Mouse (Mus musculus) hindbrain, embryonic 12.5 days (tissue): ENCODE data around the gene Cbr2. TPM values are rescaled to one million over a fixed set of nuclear protein-coding genes. Genes with fewer than 3 reads are reported as not detected.
A peak's percentile ranks its signal among the peaks of the same experiment; 100 is the strongest.
"Not testable (repeated sequence)": the region's sequence is repeated elsewhere in the genome, so short reads cannot be mapped to it uniquely, and the experiment has no call there.

Experiments
- ATAC-seq: fragments of 200-750 bp; cut with Nextera tagmentation; 2 replicates; pipeline ENCODE4 v1.8.0; 2017; ENCODE audit warnings: moderate TSS enrichment; ENCODE audit not compliant: low FRiP score
- H3K27ac ChIP-seq: fragments of 300-500 bp; sonication (generic); 2 replicates; pipeline ENCODE4 v1.5.1; 2016; ENCODE audit warnings: mild to moderate bottlenecking
- H3K27me3 ChIP-seq: fragments of 300-500 bp; sonication (generic); 2 replicates; pipeline ENCODE4 v1.6.1; 2016; ENCODE audit warnings: mild to moderate bottlenecking
- H3K36me3 ChIP-seq: fragments of 300-500 bp; sonication (generic); 2 replicates; pipeline ENCODE4 v1.6.1; 2016; ENCODE audit warnings: mild to moderate bottlenecking
- H3K4me1 ChIP-seq: fragments of 300-500 bp; sonication (generic); 2 replicates; pipeline ENCODE4 v1.6.1; 2016
- H3K4me2 ChIP-seq: fragments of 300-500 bp; sonication (generic); replicated peaks from 2 replicates; pipeline ENCODE4 v1.6.1; 2016; ENCODE audit warnings: mild to moderate bottlenecking
- H3K4me3 ChIP-seq: fragments of 300-500 bp; sonication (generic); 2 replicates; pipeline ENCODE4 v1.5.1; 2016; ENCODE audit warnings: mild to moderate bottlenecking
- H3K9ac ChIP-seq: fragments of 300-500 bp; sonication (generic); 2 replicates; pipeline ENCODE4 v1.6.1; 2016; ENCODE audit warnings: mild to moderate bottlenecking, moderate library complexity
- H3K9me3 ChIP-seq: fragments of 300-500 bp; sonication (generic); replicated peaks from 2 replicates; pipeline ENCODE4 v1.6.1; 2016; ENCODE audit warnings: mild to moderate bottlenecking
- WGBS: fragments of 180-500 bp; shearing (Covaris S2); methylation state at CpG from one replicate; pipeline ENCODE4 v1.1.7; 2016; 5-methylcytosine and 5-hydroxymethylcytosine counted together
- polyA plus RNA-seq: library from polyadenylated mRNA; unstranded; fragments of >200 nt; fragmentation: Nextera tagmentation; extraction: Ambion mirVana; gene quantifications from 2 replicates; pipeline ENCODE4 v1.2.1, GENCODE M21; 2016

The Cbr2 gene
- polyA plus RNA-seq = 1.6 and 2.6 TPM in 2 replicates

GRCm38 (mm10) chr11:120731858-120732680 lies at the start of gene Cbr2:
Gene Cbr2 (minus strand): TSS chr11:120732114.
- no peak for ATAC-seq
- no peaks in the 10 kb centered on the region for H3K36me3 ChIP-seq
- WGBS = 78% methylated on average over 12 of the region's 12 CpGs
- H3K4me2 ChIP-seq = no peak within 1 kb of the TSS
- H3K27ac ChIP-seq = no peak within 1 kb of the TSS
- H3K4me1 ChIP-seq = peaks cover 5% of the 10 kb centered on the region; the same call in 1 of the 2 replicates
- H3K27me3 ChIP-seq = peaks cover 27% of the 10 kb centered on the region
- H3K9me3 ChIP-seq = no peaks in the 10 kb centered on the region
- H3K9ac ChIP-seq = no peak within 1 kb of the TSS
- H3K4me3 ChIP-seq = no peak within 1 kb of the TSS

GRCm38 (mm10) chr11:120781361-120781760 lies 49.4 kb upstream of the Cbr2 start:
- not testable (repeated sequence) for H3K27me3 ChIP-seq, H3K9ac ChIP-seq, H3K27ac ChIP-seq, H3K4me3 ChIP-seq, ATAC-seq, H3K4me2 ChIP-seq, H3K9me3 ChIP-seq
- WGBS = 100% methylated on average over 6 of the region's 6 CpGs
- Histone ChIP-seq H3K4me1 (peaks cover 25% of the 10 kb centered on the region), H3K36me3 (peaks cover 28% of the 10 kb centered on the region)

- no peaks in the 10 kb centered on the region; the same call in 1 of the 2 replicates for H3K27me3 ChIP-seq
- 83% methylated on average over 1 of the region's 1 CpGs for WGBS
- H3K36me3 ChIP-seq = peaks cover 21% of the 10 kb centered on the region; the same call in 1 of the 2 replicates
- no peak overlapping the region for H3K4me3 ChIP-seq
- H3K4me1 ChIP-seq = peaks cover 22% of the 10 kb centered on the region
- H3K9ac ChIP-seq = no peak overlapping the region
- no peaks in the 10 kb centered on the region for H3K9me3 ChIP-seq
- no peak for ATAC-seq
- H3K4me2 ChIP-seq = no peak overlapping the region
- H3K27ac ChIP-seq = no peak overlapping the region
Observed at GRCm38 (mm10) chr11:120779876-120780275, 48.0 kb upstream of the Cbr2 start.

DNA sequence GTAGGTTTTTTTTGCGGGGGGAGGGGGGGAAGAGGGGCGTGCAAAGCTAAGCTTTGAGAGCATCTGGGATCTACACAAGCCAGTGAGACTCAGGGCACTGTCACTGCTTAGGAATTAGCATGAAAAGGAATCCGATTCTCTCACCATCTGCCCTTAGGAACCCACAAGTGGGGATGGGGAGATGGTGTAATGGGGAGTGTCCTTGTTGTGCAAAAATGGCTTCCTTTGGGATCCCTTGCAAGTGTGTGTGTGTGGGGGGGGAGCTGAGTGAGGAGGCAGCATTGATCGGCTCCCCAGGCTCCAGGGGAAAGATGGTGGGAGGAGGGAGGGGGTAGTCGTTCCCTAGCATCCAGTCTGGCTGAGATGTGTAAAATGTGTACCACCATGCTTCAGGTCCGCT lies 45.2 kb upstream of the Cbr2 start:
- WGBS = 30% methylated on average over 6 of the region's 6 CpGs
- H3K27me3 ChIP-seq = no peaks in the 10 kb centered on the region

DNA sequence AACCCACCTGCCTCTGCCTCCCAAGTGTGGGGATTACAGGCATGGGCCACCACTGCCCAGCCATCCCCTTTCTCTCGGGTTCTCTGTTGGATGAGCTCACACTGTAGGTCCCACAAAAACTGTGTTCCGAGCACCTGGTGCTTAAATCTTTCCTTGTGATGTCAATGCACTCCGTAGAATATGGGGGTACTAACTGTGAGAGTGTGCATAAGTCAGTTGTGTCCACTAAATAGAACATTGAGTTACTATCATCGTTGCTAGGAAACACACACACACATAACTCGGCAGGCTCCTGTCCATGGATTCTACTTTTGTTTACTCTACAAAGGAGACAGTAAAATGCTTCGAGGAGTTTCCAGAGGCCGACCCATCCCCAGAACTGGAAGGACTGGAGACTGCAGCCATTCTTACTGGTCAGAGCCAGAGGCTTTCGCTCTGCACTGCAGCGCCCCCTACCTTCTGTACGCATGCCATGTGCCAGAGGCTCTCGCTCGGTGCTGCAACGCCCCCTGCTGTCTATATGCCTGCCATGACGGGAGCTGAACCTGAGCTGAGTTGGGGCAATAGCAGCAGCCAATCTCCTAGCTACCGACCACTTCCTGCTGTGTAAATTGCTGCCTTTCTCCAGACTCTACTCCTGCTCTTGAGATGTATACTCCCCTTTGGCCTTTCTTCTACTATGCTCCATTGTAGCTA lies 44.0 kb upstream of the Cbr2 start:
- 27% methylated on average over 15 of the region's 15 CpGs for WGBS
- peak; percentile 71 for ATAC-seq
- no peaks in the 10 kb centered on the region for H3K9me3 ChIP-seq
- peaks cover 10% of the 10 kb centered on the region for H3K4me1 ChIP-seq
- H3K27ac ChIP-seq = no peak overlapping the region
- no peaks in the 10 kb centered on the region for H3K27me3 ChIP-seq
- H3K4me2 ChIP-seq = no peak overlapping the region
- no peak overlapping the region for H3K4me3 ChIP-seq
- H3K36me3 ChIP-seq = peaks cover 16% of the 10 kb centered on the region; the same call in 1 of the 2 replicates
- H3K9ac ChIP-seq = no peak overlapping the region

More for the DNA sequence above, 45.2 kb upstream of the Cbr2 start:
- Histone ChIP-seq H3K36me3 (peaks cover 21% of the 10 kb centered on the region; the same call in 1 of the 2 replicates), H3K4me2 (no peak overlapping the region), H3K27ac (no peak overlapping the region), H3K4me3 (no peak overlapping the region), H3K4me1 (peaks cover 10% of the 10 kb centered on the region), H3K9ac (no peak overlapping the region), H3K9me3 (no peaks in the 10 kb centered on the region)
- ATAC-seq = no peak

DNA sequence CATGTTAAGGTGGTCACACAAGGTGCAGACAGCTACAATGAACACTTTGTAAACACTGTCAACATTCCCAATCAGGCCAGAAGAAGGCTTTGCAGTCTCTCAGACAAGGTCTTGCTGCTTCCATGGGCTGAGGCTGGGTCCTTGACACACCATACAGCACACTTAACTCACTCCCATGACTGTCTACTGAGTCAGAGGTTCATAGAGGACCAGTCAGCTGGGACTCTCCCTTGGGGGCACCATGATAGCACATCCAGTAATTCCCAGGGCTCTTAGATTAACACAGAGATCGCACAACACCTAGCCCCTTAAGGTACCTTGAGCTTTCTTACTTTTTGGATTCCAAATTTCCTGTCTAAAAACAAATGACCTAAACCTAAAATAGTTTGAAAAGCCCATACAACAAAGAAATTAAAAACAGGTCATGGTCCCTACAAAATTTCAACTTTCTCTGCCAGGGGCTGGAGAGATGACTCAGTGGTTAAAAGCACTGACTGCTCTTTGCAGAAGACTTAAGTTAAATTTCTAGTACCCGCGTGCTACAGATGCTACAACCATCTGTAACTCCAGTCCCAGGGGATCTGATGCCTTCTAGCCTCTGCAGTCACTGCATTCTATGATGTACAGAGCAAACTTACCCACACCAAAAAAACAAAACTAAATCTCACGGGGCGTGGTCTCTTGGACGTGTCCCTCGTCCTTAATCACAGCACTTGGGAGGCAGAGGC lies 41.7 kb upstream of the Cbr2 start:
- Histone ChIP-seq H3K27me3 (no peaks in the 10 kb centered on the region), H3K4me2 (no peak overlapping the region), H3K4me3 (no peak overlapping the region), H3K4me1 (peaks cover 10% of the 10 kb centered on the region), H3K27ac (no peak overlapping the region), H3K36me3 (no peaks in the 10 kb centered on the region), H3K9ac (no peak overlapping the region), H3K9me3 (no peaks in the 10 kb centered on the region)
- WGBS = 86% methylated on average over 7 of the region's 7 CpGs
- no peak for ATAC-seq

DNA sequence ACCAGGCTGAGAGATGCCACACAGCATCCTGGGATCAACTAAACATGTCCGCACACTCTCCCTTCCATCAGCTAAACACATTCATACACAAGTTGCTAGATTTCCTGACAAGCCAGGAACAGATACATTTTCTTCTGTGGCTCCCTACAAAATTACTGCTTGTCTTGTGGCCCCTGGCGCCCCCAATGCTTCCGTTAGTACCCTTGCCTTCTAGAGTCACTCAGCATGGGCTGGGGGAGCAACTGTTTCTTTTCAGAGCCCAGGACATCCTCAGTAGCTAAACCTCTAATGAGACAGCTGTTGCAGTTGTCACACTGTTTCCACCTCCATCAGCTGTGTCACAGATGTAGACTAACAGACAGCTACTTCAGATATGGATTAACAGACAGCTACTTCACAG lies 40.8 kb upstream of the Cbr2 start:
- no peaks in the 10 kb centered on the region for H3K27me3 ChIP-seq
- no peak overlapping the region for H3K9ac ChIP-seq

DNA sequence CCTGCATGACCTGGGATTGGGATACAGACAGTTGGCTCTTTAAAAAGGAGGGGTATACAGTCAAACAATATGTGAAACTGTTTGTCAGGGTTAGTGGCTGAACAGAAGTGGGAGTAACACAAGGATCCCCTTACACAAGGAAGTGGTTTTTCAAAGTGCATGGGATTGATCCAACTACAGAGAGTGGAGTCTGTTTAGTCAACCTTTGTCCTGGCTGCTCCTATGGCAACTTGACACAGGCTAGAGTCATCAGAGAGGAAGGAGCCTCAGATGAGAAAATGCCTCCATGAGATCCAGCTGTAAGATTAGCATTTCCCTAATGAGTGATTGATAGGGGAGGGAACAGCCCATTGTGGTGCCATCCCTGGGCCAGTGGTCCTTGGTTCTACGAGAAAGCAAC lies 36.3 kb upstream of the Cbr2 start:
- H3K27ac ChIP-seq = no peak overlapping the region
- peaks cover 4% of the 10 kb centered on the region for H3K27me3 ChIP-seq
- no peaks in the 10 kb centered on the region for H3K36me3 ChIP-seq
- no peaks in the 10 kb centered on the region for H3K9me3 ChIP-seq
- no peak overlapping the region for H3K4me3 ChIP-seq
- ATAC-seq = no peak
- H3K4me2 ChIP-seq = no peak overlapping the region
- H3K9ac ChIP-seq = no peak overlapping the region
- no peaks in the 10 kb centered on the region for H3K4me1 ChIP-seq
- 80% methylated on average over 1 of the region's 1 CpGs for WGBS

More for the DNA sequence above, 40.8 kb upstream of the Cbr2 start:
- ATAC-seq = no peak
- WGBS = 79% methylated on average over 3 of the region's 3 CpGs
- H3K27ac ChIP-seq = no peak overlapping the region
- peaks cover 10% of the 10 kb centered on the region for H3K4me1 ChIP-seq
- no peaks in the 10 kb centered on the region for H3K9me3 ChIP-seq
- H3K4me2 ChIP-seq = no peak overlapping the region
- H3K4me3 ChIP-seq = no peak overlapping the region
- no peaks in the 10 kb centered on the region for H3K36me3 ChIP-seq

DNA sequence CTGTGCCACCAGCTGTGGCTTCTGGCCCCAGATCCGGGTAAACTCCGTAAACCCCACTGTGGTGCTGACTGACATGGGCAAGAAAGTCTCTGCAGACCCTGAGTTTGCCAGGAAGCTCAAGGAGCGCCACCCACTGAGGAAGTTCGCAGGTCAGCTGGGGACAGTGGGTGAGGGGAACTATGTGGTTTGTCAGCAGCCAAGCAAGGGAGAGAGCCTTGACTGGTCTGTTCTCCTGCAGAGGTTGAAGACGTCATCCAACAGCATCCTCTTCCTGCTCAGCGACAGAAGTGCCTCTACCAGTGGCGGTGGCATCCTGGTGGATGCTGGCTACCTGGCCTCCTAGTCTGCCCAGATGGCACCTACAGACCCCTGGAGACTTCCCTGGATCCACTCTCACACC lies 35.1 kb upstream of the Cbr2 start:
- 71% methylated on average over 4 of the region's 7 CpGs for WGBS
- not testable (repeated sequence) for H3K4me3 ChIP-seq, H3K4me2 ChIP-seq, ATAC-seq, H3K27ac ChIP-seq, H3K36me3 ChIP-seq, H3K9me3 ChIP-seq, H3K9ac ChIP-seq, H3K4me1 ChIP-seq
- H3K27me3 ChIP-seq = peaks cover 11% of the 10 kb centered on the region

GRCm38 (mm10) chr11:120763121-120763999 lies 31.4 kb upstream of the Cbr2 start:
- WGBS = 3% methylated on average over 9 of the region's 23 CpGs
- not testable (repeated sequence) for H3K4me2 ChIP-seq, H3K27ac ChIP-seq, H3K9ac ChIP-seq, H3K4me1 ChIP-seq, H3K36me3 ChIP-seq, H3K4me3 ChIP-seq
- peaks cover 10% of the 10 kb centered on the region for H3K9me3 ChIP-seq
- ATAC-seq = peak; percentile 52; the same call in 1 of the 2 replicates
- H3K27me3 ChIP-seq = peaks cover 17% of the 10 kb centered on the region

- 25% methylated on average over 14 of the region's 14 CpGs for WGBS
- peaks cover 18% of the 10 kb centered on the region for H3K9me3 ChIP-seq
- not testable (repeated sequence) for H3K36me3 ChIP-seq, H3K27ac ChIP-seq, H3K4me1 ChIP-seq, ATAC-seq, H3K4me3 ChIP-seq, H3K4me2 ChIP-seq
- peaks cover 17% of the 10 kb centered on the region for H3K27me3 ChIP-seq
- H3K9ac ChIP-seq = 0 out of 2 replicates have a peak within 1 kb of the TSS, but pooled peaks have one; percentile 23
Observed at GRCm38 (mm10) chr11:120762672-120763041, 30.7 kb upstream of the Cbr2 start, which contains the start of gene Hmga1b. Gene Hmga1b (plus strand): TSS chr11:120762794.
